Mouse (Mus musculus) right cerebral cortex, adult 2 months (tissue): ENCODE results near the gene Pigc.

Experiments used
- DNase-seq, 2 experiments: peaks; one replicate each; pipeline ENCODE4 v3.0.0; 2021 to 2022; ENCODE audit warnings: low spot score in 2 of 2

The Pigc gene

GRCm38 (mm10) chr1:162008208-162008607, 39.2 kb downstream of the Pigc start:
- DNase-seq, result no peak

DNA sequence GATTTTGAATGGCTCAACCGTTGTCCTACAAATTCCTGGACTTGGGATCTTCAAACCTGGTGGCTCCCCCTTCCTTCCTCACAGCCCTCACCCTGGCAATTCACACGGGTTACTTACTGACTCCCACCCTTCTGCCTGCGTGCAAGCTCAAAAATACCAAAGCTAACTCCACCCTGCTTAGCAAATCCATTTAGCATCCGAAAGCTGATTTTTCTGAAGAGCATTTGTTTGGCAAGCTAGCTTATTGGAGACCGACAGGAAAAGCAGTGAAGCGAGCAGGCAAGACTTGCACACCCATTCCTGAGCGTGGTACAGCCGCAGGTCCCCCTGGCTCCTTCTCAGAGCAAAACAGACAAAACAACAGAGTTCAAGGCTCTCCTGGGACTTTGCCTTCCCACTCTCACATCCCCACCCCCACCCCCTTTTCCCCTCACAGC, 39.7 kb downstream of the Pigc start:
- no peak for DNase-seq

- DNase-seq, result no peak
Measured at GRCm38 (mm10) chr1:162009086-162009485, 40.1 kb downstream of the Pigc start.

DNA sequence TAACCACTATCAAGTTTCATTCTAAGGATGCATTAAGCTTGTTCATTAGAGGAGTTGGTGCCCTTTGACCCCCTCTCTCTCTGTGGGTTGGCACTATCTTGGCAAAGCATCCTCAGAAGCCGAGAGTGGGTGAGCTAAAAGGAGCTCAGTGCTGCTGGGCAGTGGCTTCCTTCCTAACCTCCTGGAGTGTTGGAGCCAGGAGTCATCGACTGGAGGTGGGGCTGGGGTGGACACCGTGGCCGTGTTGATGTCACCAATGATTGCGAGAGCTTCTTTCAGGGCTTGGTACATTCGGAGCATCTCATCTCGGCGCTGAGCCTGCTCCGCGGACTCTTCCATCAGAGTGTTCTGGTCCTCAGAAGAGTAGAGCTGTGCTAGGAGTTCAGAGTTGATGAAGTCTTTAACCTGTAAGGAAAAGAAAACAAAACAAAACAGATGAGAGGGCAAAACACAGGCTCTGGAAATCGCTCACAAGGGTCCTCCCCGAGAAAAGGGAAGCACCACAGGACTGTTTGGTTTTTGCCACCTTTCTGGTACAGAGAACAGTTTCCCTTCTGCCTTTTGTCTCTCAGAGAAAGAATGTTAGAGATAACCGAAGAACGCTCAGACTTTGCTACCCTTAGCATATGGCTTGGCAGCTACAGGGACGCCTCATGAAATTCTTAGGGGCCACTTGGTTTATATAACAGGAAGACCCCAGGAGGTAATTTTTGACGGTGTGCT, 42.7 kb downstream of the Pigc start:
- DNase-seq, result no peak

- no peak for DNase-seq
Measured at GRCm38 (mm10) chr1:162013561-162013960, 44.6 kb downstream of the Pigc start.

DNA sequence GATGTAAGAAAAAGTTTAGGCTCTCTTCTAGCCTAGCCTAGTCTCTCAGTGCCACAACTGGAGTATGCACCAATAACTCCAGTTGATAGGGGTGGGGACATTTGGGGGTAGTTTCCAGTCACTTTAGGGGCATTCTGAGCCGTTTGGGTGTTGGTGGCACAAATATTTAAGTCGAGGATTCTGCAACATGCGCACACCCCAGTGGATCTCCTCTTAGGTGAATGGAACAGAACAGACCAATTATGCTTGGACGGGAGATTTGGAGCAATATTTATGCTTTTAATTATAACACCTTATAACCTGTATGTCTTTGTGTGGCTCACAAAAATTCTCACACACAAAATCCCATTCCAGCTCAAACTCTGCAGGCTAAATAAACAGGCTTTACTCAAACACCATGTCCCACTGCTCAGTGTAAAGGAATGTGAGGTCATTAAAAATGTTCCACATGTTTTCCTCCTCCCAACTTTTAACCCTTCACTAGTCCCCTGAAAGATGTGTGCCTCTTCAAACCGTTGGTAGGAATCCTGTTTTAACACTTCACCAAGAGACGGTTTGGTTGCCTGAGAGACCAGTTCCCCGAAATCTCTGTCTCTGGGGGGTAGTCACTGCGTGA, 46.4 kb downstream of the Pigc start:
- no peak for DNase-seq

DNA sequence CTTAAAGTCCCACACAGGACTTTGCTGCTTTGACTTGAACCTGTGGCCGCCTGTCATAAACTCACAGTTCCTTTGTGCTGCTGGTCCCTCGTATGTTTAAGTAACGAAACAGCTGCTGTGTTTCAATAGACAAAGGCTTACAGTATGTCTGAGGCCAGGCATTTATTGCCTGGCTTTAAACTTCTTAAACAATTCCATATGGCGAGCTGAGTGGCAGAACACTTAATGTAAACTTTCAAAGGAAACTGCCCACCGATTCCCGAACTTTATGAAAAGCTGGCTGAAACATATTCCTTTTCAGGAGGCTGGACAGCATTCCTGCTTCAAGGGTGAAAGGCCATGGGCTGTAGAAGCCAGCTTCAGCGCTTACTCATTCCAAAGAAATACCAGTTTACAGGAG, 48.0 kb downstream of the Pigc start:
- no peak for DNase-seq

DNA sequence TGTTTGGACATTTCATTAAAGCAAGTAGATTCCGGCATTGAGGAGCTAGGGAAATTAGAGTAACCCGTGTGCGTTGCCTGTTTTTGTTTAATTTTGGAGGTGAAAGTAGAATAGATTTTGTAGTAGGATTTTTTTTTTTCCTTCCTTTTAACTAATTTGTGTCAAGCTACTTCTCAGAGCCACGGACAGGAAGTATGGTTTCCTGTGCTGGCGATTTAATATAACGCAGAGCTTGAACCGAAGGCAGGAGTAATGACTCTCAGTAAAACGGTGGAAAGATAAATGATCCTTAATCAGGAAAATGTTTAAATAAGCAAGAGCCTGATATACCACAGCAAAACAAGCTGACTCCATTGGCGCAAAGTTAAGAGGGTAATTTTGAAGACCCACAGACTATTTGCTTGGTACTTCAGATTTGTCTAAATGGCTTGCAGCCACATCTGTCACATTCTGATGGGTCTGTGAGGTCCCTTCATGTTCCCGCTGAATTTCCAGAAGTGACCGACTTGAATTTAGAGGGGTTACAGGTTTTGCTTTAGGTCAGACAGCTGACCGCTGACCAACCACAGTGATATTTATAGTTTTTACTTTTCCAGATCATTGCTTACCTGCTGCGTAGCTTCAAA, 49.1 kb downstream of the Pigc start:
- no peak for DNase-seq

GRCm38 (mm10) chr1:162018601-162018977, 49.6 kb downstream of the Pigc start:
- no peak for DNase-seq

- no peak for DNase-seq
Measured at GRCm38 (mm10) chr1:162020303-162020731, 51.3 kb downstream of the Pigc start.

GRCm38 (mm10) chr1:162020766-162021165, 51.8 kb downstream of the Pigc start:
- DNase-seq, result no peak
